8 mouse cellular contexts compared by ENCODE assay signal in genomic region chr1:51216292-51217050, GRCm38 (mm10).
DNase-seq lines count a peak whose midpoint lies in the region.

No protein-coding gene starts in this region.

- peak; percentile 5 for DNase-seq in gastrocnemius, postnatal 14 days
- DNase-seq in gastrocnemius, postnatal 10 days, result no peak
- peak; percentile 92 for DNase-seq in MN1 (ENCODE audit: low spot score)
- DNase-seq in cerebellum, postnatal 14 days, result peak; percentile 14 to 52
- DNase-seq in layer of hippocampus, adult 9-11 months, result peak; percentile 48
- DNase-seq in lung, postnatal 14 days, result no peak
- DNase-seq in lung, postnatal 36 days, result no peak
- no peak for DNase-seq in embryo, embryonic 9.5 days (ENCODE audit: extremely low spot score)

- intact Hi-C loops in gastrocnemius, postnatal 14 days (cut with DNase I; ENCODE audit: low total_unique reads), result no loop called here

Comparison
In these comparisons a context has a peak if more than half of its experiments do, and no peak if none do; other contexts are left out.
1. DNase-seq: peak in gastrocnemius, postnatal 14 days (single experiment), MN1 (single experiment), cerebellum, postnatal 14 days (2 of 2) and layer of hippocampus, adult 9-11 months (single experiment); none in gastrocnemius, postnatal 10 days (single experiment), lung, postnatal 14 days (single experiment), lung, postnatal 36 days (single experiment) and embryo, embryonic 9.5 days (single experiment).